ENCODE assay signal across 12 mouse cellular contexts in genomic region chr7:55784580-55784979, GRCm38 (mm10). TPM values are rescaled to one million over a fixed set of nuclear protein-coding genes. Genes with fewer than 3 reads are reported as not detected.
DNase-seq lines count a peak whose midpoint lies in the region; ATAC-seq lines count a peak whose summit lies in the region.
"Had no signal": no experiment of that assay in that cellular context is flagged by ENCODE, and none has a peak within 500 bp of the region (broad histone marks: within the 10 kb centered on the region; RNA-seq: fewer than 3 reads in every experiment).

No protein-coding gene starts in this region.

- H3K9ac ChIP-seq in forebrain, embryonic 11.5 days (ENCODE audit: low read length), result no peak overlapping the region
- H3K9ac ChIP-seq in forebrain, embryonic 15.5 days (replicated peaks), result no peak overlapping the region

- H3K27ac ChIP-seq in forebrain, embryonic 11.5 days (ENCODE audit: low read depth, low read length), result no peak overlapping the region
- no peak overlapping the region for H3K27ac ChIP-seq in forebrain, embryonic 15.5 days (replicated peaks)
- H3K27ac ChIP-seq: midbrain, embryonic 10.5 days had no signal

- H3K4me2 ChIP-seq in forebrain, embryonic 11.5 days (ENCODE audit: low read depth, low read length, severe bottlenecking), result no peak overlapping the region
- no peak overlapping the region for H3K4me2 ChIP-seq in forebrain, embryonic 15.5 days (replicated peaks)

- H3K4me1 ChIP-seq in forebrain, embryonic 11.5 days (replicated peaks; ENCODE audit: control insufficient read depth, insufficient read depth, low read length), result no peaks in the 10 kb centered on the region
- H3K4me1 ChIP-seq in forebrain, embryonic 15.5 days, result no peaks in the 10 kb centered on the region
- H3K4me1 ChIP-seq: midbrain, embryonic 10.5 days had no signal

- H3K9me3 ChIP-seq in forebrain, embryonic 11.5 days (ENCODE audit: control insufficient read depth, low read length), result no peaks in the 10 kb centered on the region
- no peaks in the 10 kb centered on the region for H3K9me3 ChIP-seq in forebrain, embryonic 15.5 days
- H3K9me3 ChIP-seq: midbrain, embryonic 10.5 days had no signal

- ATAC-seq in forebrain, embryonic 11.5 days (replicated peaks; ENCODE audit: low FRiP score), result no peak
- ATAC-seq in forebrain, embryonic 15.5 days (replicated peaks), result no peak
- ATAC-seq: intestine, embryonic 16.5 days had no signal

- H3K27me3 ChIP-seq in forebrain, embryonic 11.5 days (ENCODE audit: control insufficient read depth, insufficient read depth, low read length), result no peaks in the 10 kb centered on the region
- H3K27me3 ChIP-seq in forebrain, embryonic 15.5 days, result no peaks in the 10 kb centered on the region

- no peaks in the 10 kb centered on the region for H3K36me3 ChIP-seq in forebrain, embryonic 11.5 days (ENCODE audit: control insufficient read depth, insufficient read depth, low read length)
- no peaks in the 10 kb centered on the region for H3K36me3 ChIP-seq in forebrain, embryonic 15.5 days
- H3K36me3 ChIP-seq: midbrain, embryonic 10.5 days had no signal

- 83% methylated on average over 3 of the region's 3 CpGs for WGBS in forebrain, embryonic 11.5 days
- 90% methylated on average over 3 of the region's 3 CpGs for WGBS in forebrain, embryonic 15.5 days

- H3K4me3 ChIP-seq in forebrain, embryonic 11.5 days (ENCODE audit: low read depth, low read length), result no peak overlapping the region
- no peak overlapping the region for H3K4me3 ChIP-seq in forebrain, embryonic 15.5 days
- H3K4me3 ChIP-seq: erythroblast, embryonic 14.5 days; midbrain, embryonic 10.5 days had no signal

- DNase-seq in gastrocnemius, postnatal 25 days, result peak; percentile 16
- no peak for DNase-seq in gastrocnemius, postnatal 36 days
- peak; percentile 68 for DNase-seq in 416B (ENCODE audit: low read depth)
- peak; percentile 20 for DNase-seq in heart, postnatal 25 days (ENCODE audit: low spot score)
- peak; percentile 49 for DNase-seq in lung, postnatal 36 days
- no peak for DNase-seq in forebrain, embryonic 11.5 days (ENCODE audit: low spot score)
- no peak for DNase-seq in cerebellum, postnatal 4 days (ENCODE audit: low spot score in 2 of 2)
- DNase-seq: adrenal gland, adult 2 months had no signal

- intact Hi-C loops in gastrocnemius, postnatal 36 days (cut with DNase I), result no loop called here
- intact Hi-C loops in heart, postnatal 25 days (cut with DNase I), result no loop called here

RNA-seq across cellular contexts. Expression of gene Tubgcp5, which starts 9.4 kb away (rescaled TPM):
- 1 to 10 TPM; 7.2 to 8.9 TPM for total RNA-seq in gastrocnemius, postnatal 25 days (2021)
- 1 to 10 TPM; 7.7 to 8.2 TPM for total RNA-seq in gastrocnemius, postnatal 36 days (2021)
- total RNA-seq in heart, postnatal 25 days (2021), result 10 to 100 TPM; 10.6 to 11.0 TPM
- polyA plus RNA-seq in forebrain, embryonic 11.5 days (2014; fragmentation: Nextera tagmentation; extraction: Ambion mirVana), result 40.9 and 45.2 TPM in 2 replicates
- polyA plus RNA-seq in forebrain, embryonic 15.5 days (2015; fragmentation: Nextera tagmentation; extraction: Ambion mirVana), result 39.2 and 42.2 TPM in 2 replicates

RNA-seq across cellular contexts. Expression of gene Siglech, which starts 16.6 kb away (rescaled TPM):
- under 1 TPM; 0.32 to 0.38 TPM for total RNA-seq in gastrocnemius, postnatal 25 days (2021)
- under 1 TPM; 0.10 to 0.13 TPM for total RNA-seq in gastrocnemius, postnatal 36 days (2021)
- under 1 TPM; 0.16 to 0.31 TPM for total RNA-seq in heart, postnatal 25 days (2021)
- 0.33 and 0.43 TPM in 2 replicates for polyA plus RNA-seq in forebrain, embryonic 11.5 days (2014; fragmentation: Nextera tagmentation; extraction: Ambion mirVana)
- polyA plus RNA-seq in forebrain, embryonic 15.5 days (2015; fragmentation: Nextera tagmentation; extraction: Ambion mirVana), result 2.6 and 2.9 TPM in 2 replicates
- polyA plus RNA-seq: erythroblast, embryonic 14.5 days had no signal

RNA-seq across cellular contexts. Expression of gene Cyfip1, which starts 57.0 kb away (rescaled TPM):
- total RNA-seq in gastrocnemius, postnatal 25 days (2021), result 10 to 100 TPM; 21.0 to 22.3 TPM
- 10 to 100 TPM; 19.7 to 21.4 TPM for total RNA-seq in gastrocnemius, postnatal 36 days (2021)
- 10 to 100 TPM; 37.3 to 42.1 TPM for total RNA-seq in heart, postnatal 25 days (2021)
- 81.4 and 88.7 TPM in 2 replicates for polyA plus RNA-seq in forebrain, embryonic 11.5 days (2014; fragmentation: Nextera tagmentation; extraction: Ambion mirVana)
- polyA plus RNA-seq in forebrain, embryonic 15.5 days (2015; fragmentation: Nextera tagmentation; extraction: Ambion mirVana), result 63.0 and 65.3 TPM in 2 replicates

Comparison
In these comparisons a context has a peak if more than half of its experiments do, and no peak if none do; other contexts are left out.
1. DNase-seq: peak in gastrocnemius, postnatal 25 days (single experiment), 416B (single experiment), heart, postnatal 25 days (single experiment) and lung, postnatal 36 days (single experiment); none in gastrocnemius, postnatal 36 days (0 of 2), forebrain, embryonic 11.5 days (single experiment) and cerebellum, postnatal 4 days (0 of 2).